Mouse (Mus musculus): ENCODE measurements at regions not wholly inside any gene's neighbourhood (a gene's known extent, or its start where the extent isn't known, plus 50 kb on each side); places are given as distances from the start of the nearest gene placed in this dataset.

GRCm38 (mm10) chr16:47666963-47667362 is 616.6 kb upstream of the Dppa4 start:
- CTCF ChIA-PET, result no interaction called here
- POLR2A ChIA-PET, result no interaction called here

- ChIA-PET POLR2A (no interaction called here), CTCF (no interaction called here)
Observed at GRCm38 (mm10) chr16:47692103-47692502, 591.4 kb upstream of the Dppa4 start.

- ChIA-PET CTCF (no interaction called here), POLR2A (no interaction called here)
Observed at GRCm38 (mm10) chr16:47692812-47693211, 590.7 kb upstream of the Dppa4 start.

GRCm38 (mm10) chr16:47693907-47694306 is 589.6 kb upstream of the Dppa4 start:
- ChIA-PET POLR2A (no interaction called here), CTCF (interaction anchor here in 2 of 4 experiments (0.6 kb wide), 2 partner anchors 109 to 459 kb away, joined by 3 to 4 read pairs; no protein-coding TSS in a partner anchor)

All from embryonic stem cell, embryonic (primary cell).